Mouse (Mus musculus): ENCODE results near the gene Stx18.

- TF ChIP-seq CTCF (conservative IDR thresholded peaks at IDR 0.05; ENCODE audit: insufficient read depth, insufficient read length, low read depth, low read length) (no peak), POLR2A (IDR thresholded peaks at IDR 0.05; ENCODE audit: low read depth, low read length) (no peak)
Observed at GRCm38 (mm10) chr5:38065454-38065853, 26.9 kb downstream of the Stx18 start.
